In genomic region chr1:171103179-171103840, GRCm38 (mm10) we compare ENCODE assay signal across 7 mouse cellular contexts. TPM values are rescaled to one million over a fixed set of nuclear protein-coding genes. Genes with fewer than 3 reads are reported as not detected.
DNase-seq lines count a peak whose midpoint lies in the region; ATAC-seq and TF ChIP-seq lines count a peak whose summit lies in the region.

No protein-coding gene starts in this region.

- ATAC-seq in lung, embryonic 15.5 days (ENCODE audit: borderline replicate concordance, extremely low read depth, low FRiP score, low TSS enrichment): no peak; the same call in 1 of the 2 replicates
- peak; percentile 4 for ATAC-seq in forebrain, embryonic 13.5 days
- peak; percentile 24 for ATAC-seq in liver, embryonic 13.5 days (ENCODE audit: low read depth)
- peak; percentile 7; the same call in 1 of the 2 replicates for ATAC-seq in stomach, postnatal 0 days (ENCODE audit: low FRiP score, low TSS enrichment)

- H3K9me3 ChIP-seq in lung, embryonic 15.5 days: no peaks in the 10 kb centered on the region
- no peaks in the 10 kb centered on the region for H3K9me3 ChIP-seq in forebrain, embryonic 13.5 days (replicated peaks)
- H3K9me3 ChIP-seq in liver, embryonic 13.5 days (replicated peaks): no peaks in the 10 kb centered on the region
- H3K9me3 ChIP-seq in stomach, postnatal 0 days (ENCODE audit: control insufficient read depth, low read length): no peaks in the 10 kb centered on the region

- H3K4me3 ChIP-seq in lung, embryonic 15.5 days: peak overlapping the region; percentile 80
- H3K4me3 ChIP-seq in bone marrow, adult 2 months (replicated peaks; ENCODE audit: control insufficient read depth, low read depth, low read length): peak overlapping the region; percentile 53
- peak overlapping the region; percentile 61 for H3K4me3 ChIP-seq in forebrain, embryonic 13.5 days
- H3K4me3 ChIP-seq in liver, embryonic 13.5 days (replicated peaks): peak overlapping the region; percentile 74
- H3K4me3 ChIP-seq in stomach, postnatal 0 days (ENCODE audit: low read depth, low read length): peak overlapping the region; percentile 63

- peak overlapping the region; percentile 73 for H3K4me2 ChIP-seq in lung, embryonic 15.5 days
- peak overlapping the region; percentile 62 for H3K4me2 ChIP-seq in forebrain, embryonic 13.5 days
- peak overlapping the region; percentile 88 for H3K4me2 ChIP-seq in liver, embryonic 13.5 days
- H3K4me2 ChIP-seq in stomach, postnatal 0 days (replicated peaks; ENCODE audit: low read depth): peak overlapping the region; percentile 54

- no peak for TF ChIP-seq EP300 in stomach, postnatal 0 days (optimal IDR thresholded peaks at IDR 0.05)

- WGBS in lung, embryonic 15.5 days: 8% methylated on average over 10 of the region's 10 CpGs
- 15% methylated on average over 10 of the region's 10 CpGs for WGBS in bone marrow, adult 2 months
- WGBS in forebrain, embryonic 13.5 days: 10% methylated on average over 10 of the region's 10 CpGs
- WGBS in liver, embryonic 13.5 days (ENCODE audit: insufficient replicate concordance): 8% methylated on average over 10 of the region's 10 CpGs
- WGBS in stomach, postnatal 0 days: 10% methylated on average over 10 of the region's 10 CpGs

- no peak overlapping the region for H3K27ac ChIP-seq in lung, embryonic 15.5 days
- no peak overlapping the region for H3K27ac ChIP-seq in bone marrow, adult 2 months (ENCODE audit: control insufficient read depth, insufficient read depth, low read depth, low read length, poor library complexity)
- H3K27ac ChIP-seq in forebrain, embryonic 13.5 days: no peak overlapping the region
- H3K27ac ChIP-seq in liver, embryonic 13.5 days: no peak overlapping the region
- H3K27ac ChIP-seq in stomach, postnatal 0 days (replicated peaks): peak overlapping the region; percentile 36; the same call in 1 of the 2 replicates

- H3K36me3 ChIP-seq in lung, embryonic 15.5 days: no peaks in the 10 kb centered on the region
- H3K36me3 ChIP-seq in forebrain, embryonic 13.5 days (ENCODE audit: poor library complexity, severe bottlenecking): no peaks in the 10 kb centered on the region
- H3K36me3 ChIP-seq in liver, embryonic 13.5 days: no peaks in the 10 kb centered on the region
- no peaks in the 10 kb centered on the region for H3K36me3 ChIP-seq in stomach, postnatal 0 days (ENCODE audit: control insufficient read depth, insufficient read depth, low read length)

- DNase-seq in lung, adult 18-20 months: no peak
- DNase-seq in liver, embryonic 13.5 days: no peak
- peak; percentile 37 for DNase-seq in stomach, postnatal 0 days (ENCODE audit: low spot score)
- no peak for DNase-seq in gastrocnemius, postnatal 4 days (ENCODE audit: low spot score in 2 of 2)

- peak overlapping the region; percentile 16; the same call in 1 of the 2 replicates for H3K9ac ChIP-seq in lung, embryonic 15.5 days
- H3K9ac ChIP-seq in forebrain, embryonic 13.5 days: no peak overlapping the region
- H3K9ac ChIP-seq in liver, embryonic 13.5 days: peak overlapping the region; percentile 54
- H3K9ac ChIP-seq in stomach, postnatal 0 days (ENCODE audit: low read length): no peak overlapping the region

- TF ChIP-seq POLR2A in bone marrow, adult 2 months (IDR thresholded peaks at IDR 0.05; ENCODE audit: borderline replicate concordance, control insufficient read depth, low read depth, low read length): no peak

- H3K4me1 ChIP-seq in lung, embryonic 15.5 days: peaks cover 11% of the 10 kb centered on the region; the same call in 1 of the 2 replicates
- no peaks in the 10 kb centered on the region; the same call in 1 of the 2 replicates for H3K4me1 ChIP-seq in bone marrow, adult 2 months (ENCODE audit: control insufficient read depth, insufficient read depth, low read length)
- H3K4me1 ChIP-seq in forebrain, embryonic 13.5 days: peaks cover 7% of the 10 kb centered on the region
- peaks cover 37% of the 10 kb centered on the region for H3K4me1 ChIP-seq in liver, embryonic 13.5 days (replicated peaks)
- peaks cover 3% of the 10 kb centered on the region; the same call in 1 of the 2 replicates for H3K4me1 ChIP-seq in stomach, postnatal 0 days (replicated peaks; ENCODE audit: control insufficient read depth, insufficient read depth)

- H3K27me3 ChIP-seq in lung, embryonic 15.5 days: no peaks in the 10 kb centered on the region
- H3K27me3 ChIP-seq in forebrain, embryonic 13.5 days: no peaks in the 10 kb centered on the region
- H3K27me3 ChIP-seq in liver, embryonic 13.5 days: no peaks in the 10 kb centered on the region
- no peaks in the 10 kb centered on the region for H3K27me3 ChIP-seq in stomach, postnatal 0 days (ENCODE audit: control insufficient read depth, insufficient read depth, low read length)

- no peak for TF ChIP-seq CTCF in bone marrow, adult 2 months (IDR thresholded peaks at IDR 0.05; ENCODE audit: control insufficient read depth, insufficient read depth, low read length)
- no peak for TF ChIP-seq CTCF in stomach, postnatal 0 days (IDR thresholded peaks at IDR 0.05; ENCODE audit: low read depth)

RNA-seq across cellular contexts. Expression of gene Cfap126, which starts 10.4 kb away (rescaled TPM):
- 7.2 and 8.3 TPM in 2 replicates for polyA plus RNA-seq in lung, embryonic 15.5 days (2015; fragmentation: Nextera tagmentation; extraction: Ambion mirVana)
- polyA plus RNA-seq in bone marrow, adult 2 months (2011; ENCODE audit: insufficient read depth, insufficient read length, low replicate concordance, missing spikeins): not detected in 2 replicates
- 6.6 and 7.8 TPM in 2 replicates for polyA plus RNA-seq in forebrain, embryonic 13.5 days (2015; fragmentation: Nextera tagmentation; extraction: Ambion mirVana)
- polyA plus RNA-seq in liver, embryonic 13.5 days (2015; fragmentation: Nextera tagmentation; extraction: Ambion mirVana): 1.8 and 2.5 TPM in 2 replicates
- 3.7 and 4.0 TPM in 2 replicates for polyA plus RNA-seq in stomach, postnatal 0 days (2015; fragmentation: Nextera tagmentation; extraction: Ambion mirVana)
- total RNA-seq in gastrocnemius, postnatal 4 days (2021): 1 to 10 TPM in 1 of 2 experiments, not detected in 1; 1.2 TPM

RNA-seq across cellular contexts. Expression of gene Fcgr3, which starts 38.6 kb away (rescaled TPM):
- polyA plus RNA-seq in lung, embryonic 15.5 days (2015; fragmentation: Nextera tagmentation; extraction: Ambion mirVana): 13.2 and 15.1 TPM in 2 replicates
- 18.2 and 56.7 TPM in 2 replicates for polyA plus RNA-seq in bone marrow, adult 2 months (2011; ENCODE audit: insufficient read depth, insufficient read length, low replicate concordance, missing spikeins)
- 3.5 and 3.8 TPM in 2 replicates for polyA plus RNA-seq in forebrain, embryonic 13.5 days (2015; fragmentation: Nextera tagmentation; extraction: Ambion mirVana)
- 17.9 and 23.1 TPM in 2 replicates for polyA plus RNA-seq in liver, embryonic 13.5 days (2015; fragmentation: Nextera tagmentation; extraction: Ambion mirVana)
- polyA plus RNA-seq in stomach, postnatal 0 days (2015; fragmentation: Nextera tagmentation; extraction: Ambion mirVana): 17.9 and 21.0 TPM in 2 replicates
- 10 to 100 TPM; 15.7 to 16.8 TPM for total RNA-seq in gastrocnemius, postnatal 4 days (2021)

RNA-seq across cellular contexts. Expression of gene Sdhc, which starts 47.1 kb away (rescaled TPM):
- 256 and 267 TPM in 2 replicates for polyA plus RNA-seq in lung, embryonic 15.5 days (2015; fragmentation: Nextera tagmentation; extraction: Ambion mirVana)
- polyA plus RNA-seq in bone marrow, adult 2 months (2011; ENCODE audit: insufficient read depth, insufficient read length, low replicate concordance, missing spikeins): 63.6 and 72.1 TPM in 2 replicates
- 223 and 229 TPM in 2 replicates for polyA plus RNA-seq in forebrain, embryonic 13.5 days (2015; fragmentation: Nextera tagmentation; extraction: Ambion mirVana)
- polyA plus RNA-seq in liver, embryonic 13.5 days (2015; fragmentation: Nextera tagmentation; extraction: Ambion mirVana): 140 and 164 TPM in 2 replicates
- 238 and 277 TPM in 2 replicates for polyA plus RNA-seq in stomach, postnatal 0 days (2015; fragmentation: Nextera tagmentation; extraction: Ambion mirVana)
- total RNA-seq in gastrocnemius, postnatal 4 days (2021): 100 to 1,000 TPM; 458 to 496 TPM

RNA-seq across cellular contexts. Expression of gene Mpz, which starts 47.2 kb away (rescaled TPM):
- 0.69 and 1.0 TPM in 2 replicates for polyA plus RNA-seq in lung, embryonic 15.5 days (2015; fragmentation: Nextera tagmentation; extraction: Ambion mirVana)
- not detected in 2 replicates for polyA plus RNA-seq in bone marrow, adult 2 months (2011; ENCODE audit: insufficient read depth, insufficient read length, low replicate concordance, missing spikeins)
- 0.22 TPM in 1 of 2 replicates, not detected in the other for polyA plus RNA-seq in forebrain, embryonic 13.5 days (2015; fragmentation: Nextera tagmentation; extraction: Ambion mirVana)
- polyA plus RNA-seq in liver, embryonic 13.5 days (2015; fragmentation: Nextera tagmentation; extraction: Ambion mirVana): 0.14 TPM in 1 of 2 replicates, not detected in the other
- polyA plus RNA-seq in stomach, postnatal 0 days (2015; fragmentation: Nextera tagmentation; extraction: Ambion mirVana): 1.5 and 2.7 TPM in 2 replicates
- total RNA-seq in gastrocnemius, postnatal 4 days (2021): 100 to 1,000 TPM; 476 to 539 TPM

Comparison
In these comparisons a context has a peak if more than half of its experiments do, and no peak if none do; other contexts are left out.
1. H3K9ac ChIP-seq: peak in lung, embryonic 15.5 days (single experiment) and liver, embryonic 13.5 days (single experiment); none in forebrain, embryonic 13.5 days (single experiment) and stomach, postnatal 0 days (single experiment).
2. Peak in every context shown above with its lines, with median percentiles within 50 percentile points of each other: H3K4me2 ChIP-seq and H3K4me3 ChIP-seq.